Mouse (Mus musculus) stomach, postnatal 0 days (tissue): ENCODE results near the gene Arrdc5.

Experiments used
- CTCF ChIP-seq: IDR thresholded peaks from 2 replicates; pipeline ENCODE4 v1.5.1; 2016; ENCODE audit warnings: antibody characterized with exemption, low read depth, mild to moderate bottlenecking, moderate library complexity
- EP300 ChIP-seq: optimal IDR thresholded peaks from 2 replicates; pipeline ENCODE3; 2016; ENCODE audit warnings: antibody characterized with exemption

DNA sequence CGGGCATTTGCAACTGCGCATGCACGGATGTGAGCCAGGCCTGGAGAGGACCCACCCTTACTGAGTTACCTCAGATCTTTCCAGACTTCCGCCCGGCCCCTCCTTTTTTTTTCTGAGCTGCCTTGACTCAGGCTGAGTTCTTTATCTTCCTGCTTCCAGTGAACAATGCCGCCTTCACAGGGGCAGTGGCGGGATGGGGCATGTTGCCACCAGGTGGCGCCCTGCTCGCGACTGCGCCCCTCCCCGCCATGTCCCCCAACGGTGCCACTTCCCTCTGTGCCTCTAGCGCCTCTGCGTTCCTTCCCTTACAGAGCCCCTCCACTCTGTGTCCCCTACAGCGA lies 8.9 kb downstream of the Arrdc5 start:
- TF ChIP-seq CTCF = peak; percentile 95
- peak; percentile 70 for TF ChIP-seq EP300
